Mouse (Mus musculus) forebrain, embryonic 16.5 days (tissue): ENCODE results near the gene Wdr95. TPM values are rescaled to one million over a fixed set of nuclear protein-coding genes. Genes with fewer than 3 reads are reported as not detected.

ENCODE experiments used
- ATAC-seq: fragments of 200-750 bp; cut with Nextera tagmentation; 2 replicates; pipeline ENCODE4 v1.8.0; 2017; ENCODE audit warnings: mild to moderate bottlenecking, moderate library complexity
- H3K27ac ChIP-seq: fragments of 300-500 bp; sonication (generic); 2 replicates; pipeline ENCODE4 v1.5.1; 2014; ENCODE audit warnings: low read length, control low read depth
- H3K27me3 ChIP-seq: fragments of 300-500 bp; sonication (generic); replicated peaks from 2 replicates; pipeline ENCODE4 v1.6.1; 2014; ENCODE audit warnings: low read length; ENCODE audit not compliant: control insufficient read depth, insufficient read depth
- H3K36me3 ChIP-seq: fragments of 300-500 bp; sonication (generic); 2 replicates; pipeline ENCODE4 v1.6.1; 2014; ENCODE audit not compliant: control insufficient read depth, insufficient read depth
- H3K4me1 ChIP-seq: fragments of 300-500 bp; sonication (generic); replicated peaks from 2 replicates; pipeline ENCODE4 v1.6.1; 2014; ENCODE audit warnings: low read length; ENCODE audit not compliant: control insufficient read depth, insufficient read depth
- H3K4me2 ChIP-seq: fragments of 300-500 bp; sonication (generic); 2 replicates; pipeline ENCODE4 v1.6.1; 2014; ENCODE audit warnings: mild to moderate bottlenecking, low read length, control low read depth
- H3K4me3 ChIP-seq: fragments of 300-500 bp; sonication (generic); replicated peaks from 2 replicates; pipeline ENCODE4 v1.5.1; 2014; ENCODE audit warnings: mild to moderate bottlenecking, low read length, control low read depth
- H3K9ac ChIP-seq: fragments of 300-500 bp; sonication (generic); replicated peaks from 2 replicates; pipeline ENCODE4 v1.6.1; 2014; ENCODE audit warnings: low read depth, low read length, control low read depth
- H3K9me3 ChIP-seq: fragments of 300-500 bp; sonication (generic); 2 replicates; pipeline ENCODE4 v1.6.1; 2016; ENCODE audit warnings: low read length; ENCODE audit not compliant: control insufficient read depth
- WGBS: fragments of 180-500 bp; shearing (Covaris S2); extraction: QIAGEN DNeasy Blood & Tissue Kit; methylation state at CpG from one replicate; pipeline ENCODE4 v1.1.7; 2014; 5-methylcytosine and 5-hydroxymethylcytosine counted together
- polyA plus RNA-seq: library from polyadenylated mRNA; unstranded; fragments of >200 nt; fragmentation: Nextera tagmentation; extraction: Ambion mirVana; gene quantifications from 2 replicates; pipeline ENCODE4 v1.2.1, GENCODE M21; 2015

The Wdr95 gene
- polyA plus RNA-seq, 1 experiment from 2014 or later: 0.14 TPM

DNA sequence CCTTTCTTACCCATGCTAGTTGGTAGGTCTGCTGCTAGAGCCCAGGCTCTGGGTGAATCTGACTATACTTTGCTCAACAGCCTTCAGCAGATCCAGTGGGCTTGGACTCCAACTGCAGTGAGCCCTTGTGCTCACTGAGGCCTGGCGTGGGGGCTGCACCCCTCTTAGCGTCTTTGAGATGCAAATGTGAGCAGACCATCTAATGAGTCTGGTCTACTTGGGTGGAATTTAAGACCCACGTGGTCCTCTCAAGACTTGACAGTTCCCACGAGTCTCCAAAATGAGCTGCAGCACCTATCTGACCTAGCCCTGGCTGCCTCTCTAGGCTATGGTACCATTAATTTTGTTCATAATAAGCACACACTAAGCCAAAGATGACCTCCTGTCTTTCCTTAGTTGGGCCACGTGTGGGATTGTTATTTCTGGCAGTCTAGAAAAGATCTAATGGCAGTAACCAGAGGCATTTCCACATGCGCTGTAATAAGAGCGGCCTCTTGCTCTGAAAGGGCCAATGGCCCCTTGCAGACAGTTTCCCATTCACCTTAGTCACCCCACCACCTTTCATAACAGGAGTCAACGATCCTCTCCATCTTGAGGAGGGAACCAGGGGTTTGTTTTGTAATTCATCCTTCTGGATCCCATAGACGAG is 14.9 kb upstream of the Wdr95 start:
- Histone ChIP-seq H3K27ac (peak overlapping the region; percentile 37), H3K9me3 (no peaks in the 10 kb centered on the region), H3K4me2 (peak overlapping the region; percentile 31), H3K4me1 (peaks cover 39% of the 10 kb centered on the region), H3K4me3 (no peak overlapping the region), H3K9ac (no peak overlapping the region), H3K36me3 (no peaks in the 10 kb centered on the region), H3K27me3 (no peaks in the 10 kb centered on the region)
- 7% methylated on average over 9 of the region's 9 CpGs for WGBS
- ATAC-seq: peak; percentile 68

DNA sequence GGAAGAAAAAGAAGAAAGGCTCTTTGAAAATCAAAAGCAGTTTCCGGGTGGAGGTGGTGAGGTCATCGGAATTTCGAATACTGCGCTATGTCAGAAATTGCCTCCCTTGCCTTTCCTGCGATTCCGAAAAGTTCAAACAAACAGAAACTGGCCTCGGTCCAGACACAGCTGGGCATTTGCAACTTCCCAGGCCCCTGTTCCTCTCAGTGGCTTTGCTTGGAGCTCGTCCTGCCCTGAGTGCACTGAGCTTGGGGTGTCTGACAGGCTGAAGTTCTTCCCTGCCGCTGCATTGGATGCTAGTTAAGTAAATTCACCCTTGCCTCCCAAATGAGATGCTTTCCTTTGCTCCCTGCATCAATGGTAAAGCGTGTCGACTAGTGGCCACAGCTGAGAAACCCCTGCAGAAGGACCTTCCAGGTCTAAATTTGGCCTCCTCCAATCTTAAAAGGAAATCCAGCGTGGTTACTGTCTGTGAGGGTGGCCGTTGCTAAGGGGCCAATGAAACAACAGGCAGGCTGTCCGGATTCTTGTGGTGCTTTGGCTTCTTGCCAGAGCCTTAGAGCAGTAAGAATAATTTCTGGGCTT is 14.3 kb upstream of the Wdr95 start:
- WGBS: 3% methylated on average over 14 of the region's 14 CpGs
- Histone ChIP-seq H3K4me2 (peak overlapping the region; percentile 31), H3K9ac (0 out of 2 replicates have a peak overlapping the region, but pooled peaks have one; percentile 3), H3K4me3 (no peak overlapping the region), H3K9me3 (no peaks in the 10 kb centered on the region), H3K4me1 (peaks cover 39% of the 10 kb centered on the region), H3K27me3 (no peaks in the 10 kb centered on the region), H3K36me3 (no peaks in the 10 kb centered on the region), H3K27ac (peak overlapping the region; percentile 37)
- ATAC-seq: peak; percentile 51

DNA sequence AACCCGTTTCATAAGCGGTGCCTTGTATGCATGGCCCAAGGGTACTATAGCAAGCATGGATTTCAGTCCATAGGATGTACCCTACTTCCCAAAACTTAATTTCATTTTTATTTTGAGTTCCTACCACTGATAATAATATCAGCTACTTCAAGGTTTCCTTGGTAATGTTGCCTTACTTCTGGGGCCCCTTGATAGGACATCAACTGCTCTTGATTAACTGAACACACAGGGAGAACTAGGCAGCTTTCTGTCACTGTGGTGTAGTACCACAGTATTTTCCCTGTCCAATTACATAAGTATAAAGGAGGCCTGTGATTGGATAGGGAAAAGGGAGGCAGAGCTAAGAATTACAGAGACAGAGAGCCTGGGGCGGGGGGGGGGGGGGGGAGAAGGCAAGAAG is 13.6 kb upstream of the Wdr95 start:
- 10% methylated on average over 3 of the region's 3 CpGs for WGBS

DNA sequence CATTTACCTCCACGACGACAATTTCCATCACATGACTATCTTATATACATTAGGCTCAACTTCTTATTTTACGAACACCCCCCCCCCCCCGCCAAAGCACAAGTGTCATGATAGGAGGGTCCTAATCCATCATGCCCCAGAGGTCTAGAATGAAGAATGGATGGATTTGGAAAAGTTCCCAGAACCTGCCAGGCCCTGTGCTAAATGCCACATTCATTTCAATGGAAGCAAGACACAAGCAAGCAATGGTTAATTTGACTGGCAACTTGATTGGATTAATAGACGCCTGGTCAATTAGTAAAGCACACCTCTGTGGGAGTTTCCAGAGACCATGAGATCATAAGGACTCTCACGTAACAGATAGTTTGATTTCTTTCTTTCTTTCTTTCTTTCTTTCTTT is 11.4 kb upstream of the Wdr95 start:
- Histone ChIP-seq H3K4me3 (no peak overlapping the region), H3K9ac (no peak overlapping the region), H3K27ac (no peak overlapping the region), H3K4me2 (no peak overlapping the region), H3K9me3 (no peaks in the 10 kb centered on the region), H3K4me1 (peaks cover 44% of the 10 kb centered on the region), H3K27me3 (no peaks in the 10 kb centered on the region), H3K36me3 (no peaks in the 10 kb centered on the region)
- peak; percentile 16 for ATAC-seq
- 12% methylated on average over 6 of the region's 6 CpGs for WGBS

More for the DNA sequence above, 13.6 kb upstream of the Wdr95 start:
- Histone ChIP-seq H3K4me1 (peaks cover 39% of the 10 kb centered on the region), H3K4me3 (no peak overlapping the region), H3K9me3 (no peaks in the 10 kb centered on the region), H3K36me3 (no peaks in the 10 kb centered on the region), H3K4me2 (peak overlapping the region; percentile 31), H3K27me3 (no peaks in the 10 kb centered on the region), H3K27ac (peak overlapping the region; percentile 37), H3K9ac (no peak overlapping the region)
- ATAC-seq: no peak

DNA sequence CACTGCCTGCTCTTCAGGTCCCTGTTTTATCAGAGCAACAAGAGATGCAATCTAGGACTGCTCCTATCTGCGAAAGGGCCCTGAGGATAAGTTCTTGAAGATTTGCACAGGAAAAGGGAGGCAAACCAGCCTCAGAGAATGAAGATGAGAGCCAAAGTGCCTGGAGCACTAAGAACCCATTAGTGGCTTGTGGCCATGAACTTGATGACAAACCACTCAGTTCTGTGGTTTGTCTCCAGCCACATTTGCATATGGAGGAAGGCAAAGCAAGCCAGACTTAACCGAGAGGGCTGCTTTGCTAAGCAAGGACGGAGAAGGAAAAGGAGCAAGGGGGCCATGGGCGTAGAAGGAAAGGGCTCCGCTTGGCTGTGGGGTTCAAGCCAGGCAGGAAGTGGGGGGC is 7.7 kb upstream of the Wdr95 start:
- H3K4me1 ChIP-seq: peaks cover 31% of the 10 kb centered on the region
- H3K9me3 ChIP-seq: no peaks in the 10 kb centered on the region
- WGBS: 81% methylated on average over 5 of the region's 5 CpGs
- H3K27ac ChIP-seq: no peak overlapping the region
- H3K4me3 ChIP-seq: no peak overlapping the region
- no peak overlapping the region for H3K9ac ChIP-seq
- H3K4me2 ChIP-seq: no peak overlapping the region
- H3K27me3 ChIP-seq: no peaks in the 10 kb centered on the region
- ATAC-seq: no peak
- H3K36me3 ChIP-seq: no peaks in the 10 kb centered on the region

DNA sequence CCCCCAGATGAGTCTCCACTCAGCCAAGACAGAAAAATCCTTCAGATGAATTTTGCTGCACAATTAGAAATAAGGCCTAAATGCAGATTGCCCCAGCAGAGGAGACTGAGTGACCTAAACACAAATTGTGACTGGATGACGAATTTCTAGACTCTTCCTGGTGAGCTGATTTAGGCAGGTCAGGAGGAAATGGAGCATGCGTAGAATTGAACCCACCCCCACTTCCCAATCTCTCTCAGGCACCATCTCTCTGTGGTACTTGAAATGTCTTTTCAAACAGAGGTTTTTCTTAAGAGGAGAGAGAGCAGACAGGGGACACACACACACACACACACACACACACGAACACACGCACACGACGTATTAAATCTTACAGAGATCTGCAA is 4.6 kb upstream of the Wdr95 start:
- no peak; the same call in 1 of the 2 replicates for ATAC-seq
- no peaks in the 10 kb centered on the region for H3K27me3 ChIP-seq
- H3K4me1 ChIP-seq: peaks cover 42% of the 10 kb centered on the region
- H3K4me3 ChIP-seq: 0 out of 2 replicates have a peak overlapping the region, but pooled peaks have one; percentile 3
- peak overlapping the region; percentile 43 for H3K4me2 ChIP-seq
- H3K36me3 ChIP-seq: no peaks in the 10 kb centered on the region
- H3K27ac ChIP-seq: peak overlapping the region; percentile 92
- H3K9me3 ChIP-seq: no peaks in the 10 kb centered on the region
- WGBS: 19% methylated on average over 6 of the region's 6 CpGs
- peak overlapping the region; percentile 46 for H3K9ac ChIP-seq

DNA sequence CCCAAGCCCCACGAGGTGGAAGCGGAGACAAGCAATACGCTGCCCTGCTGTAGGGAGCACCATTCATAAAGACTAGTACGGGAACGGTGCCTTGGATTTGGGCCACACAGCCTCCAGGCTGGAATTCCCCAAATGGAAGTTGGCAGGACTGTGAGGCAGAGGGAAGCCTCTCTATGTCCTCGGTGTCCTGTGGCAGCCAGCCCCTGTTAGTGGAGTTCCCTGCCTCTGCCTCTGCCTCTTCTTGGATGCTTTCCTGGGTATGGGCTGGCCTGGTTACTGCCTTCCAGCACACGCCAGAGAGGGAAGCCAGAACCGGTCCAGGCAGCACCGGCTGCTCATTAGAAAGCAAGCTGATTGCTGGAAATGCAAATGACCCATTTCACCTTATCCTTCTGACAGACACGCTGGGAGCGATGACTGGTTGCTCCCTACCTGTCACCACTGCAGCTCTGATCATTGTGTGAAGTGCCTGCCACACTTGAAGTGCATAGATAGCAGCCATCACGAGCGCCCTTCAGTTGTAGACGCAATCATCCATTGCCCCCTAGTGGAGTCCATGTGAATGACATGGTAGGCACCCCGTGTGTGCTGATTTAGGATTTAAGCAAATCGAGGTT is 4.1 kb upstream of the Wdr95 start:
- Histone ChIP-seq H3K27me3 (no peaks in the 10 kb centered on the region), H3K4me3 (0 out of 2 replicates have a peak overlapping the region, but pooled peaks have one; percentile 3), H3K4me2 (peak overlapping the region; percentile 43), H3K9me3 (no peaks in the 10 kb centered on the region), H3K4me1 (peaks cover 43% of the 10 kb centered on the region), H3K36me3 (no peaks in the 10 kb centered on the region), H3K9ac (peak overlapping the region; percentile 46), H3K27ac (peak overlapping the region; percentile 92)
- peak; percentile 79 for ATAC-seq
- 4% methylated on average over 16 of the region's 16 CpGs for WGBS

DNA sequence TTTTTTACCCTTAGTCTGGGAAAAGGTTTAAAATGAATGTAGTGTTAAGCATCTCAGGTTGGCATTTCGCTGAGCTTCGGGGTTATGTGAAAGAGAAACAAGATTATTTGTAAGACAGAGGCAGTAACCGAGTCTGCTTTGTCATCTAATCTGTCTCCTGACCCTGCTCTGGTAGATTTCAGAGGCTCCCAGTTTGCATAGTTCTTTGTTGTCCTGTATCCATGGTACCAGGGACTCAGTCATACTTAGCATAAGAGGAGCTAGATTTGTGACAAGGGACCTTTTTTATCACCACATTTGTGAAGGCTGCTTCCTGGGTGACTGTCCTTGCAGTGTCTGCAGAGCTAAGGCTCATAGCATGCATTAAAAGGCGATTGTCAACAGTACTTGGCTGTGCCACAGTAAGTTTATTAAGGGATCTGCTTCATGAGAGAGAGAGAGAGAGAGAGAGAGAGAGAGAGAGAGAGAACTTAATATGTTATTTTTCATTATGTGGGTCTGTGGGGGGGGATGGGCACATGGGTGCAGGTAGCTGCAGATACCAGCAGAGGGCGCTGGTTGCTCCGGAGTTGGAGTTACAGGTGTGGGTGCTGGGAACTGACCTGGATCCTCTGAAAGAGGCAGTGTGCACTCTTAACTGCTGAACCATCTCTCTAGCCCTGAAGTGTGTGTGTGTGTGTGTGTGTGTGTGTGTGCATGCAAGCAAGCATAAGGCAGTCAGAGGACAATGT is 3.3 kb upstream of the Wdr95 start:
- Histone ChIP-seq H3K27ac (peak overlapping the region; percentile 92), H3K9ac (no peak overlapping the region), H3K4me1 (peaks cover 43% of the 10 kb centered on the region), H3K4me2 (peak overlapping the region; percentile 43), H3K27me3 (no peaks in the 10 kb centered on the region), H3K4me3 (no peak overlapping the region), H3K36me3 (no peaks in the 10 kb centered on the region), H3K9me3 (no peaks in the 10 kb centered on the region)
- WGBS: 42% methylated on average over 6 of the region's 6 CpGs
- no peak for ATAC-seq

DNA sequence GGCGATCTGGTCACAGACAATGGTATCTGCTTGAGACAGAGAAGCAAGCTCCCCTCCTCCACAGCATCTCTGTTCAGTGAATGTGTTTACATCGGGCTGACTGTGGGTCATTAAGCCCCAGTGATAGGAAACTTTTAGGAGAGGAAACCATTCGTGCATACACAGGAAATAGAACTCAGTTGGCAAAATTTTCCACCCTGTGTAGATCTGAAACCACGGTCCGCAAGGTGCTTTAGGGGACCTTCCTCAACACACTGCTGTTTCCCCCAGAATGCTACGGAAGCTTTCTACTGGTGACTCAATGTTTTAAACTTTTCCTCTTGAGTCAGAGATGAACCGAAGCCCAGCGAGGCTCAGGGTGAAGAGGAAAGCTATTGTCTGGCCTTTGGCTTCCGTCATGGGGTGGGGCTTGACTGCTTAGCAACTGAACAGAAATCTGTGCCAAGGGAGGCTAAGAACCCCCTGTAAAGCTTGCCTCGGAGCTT is 2.0 kb upstream of the Wdr95 start:
- 0 out of 2 replicates have a peak overlapping the region, but pooled peaks have one; percentile 18 for H3K4me2 ChIP-seq
- no peak for ATAC-seq
- WGBS: 20% methylated on average over 10 of the region's 10 CpGs
- no peaks in the 10 kb centered on the region for H3K9me3 ChIP-seq
- no peak overlapping the region for H3K9ac ChIP-seq
- H3K36me3 ChIP-seq: no peaks in the 10 kb centered on the region
- H3K27me3 ChIP-seq: no peaks in the 10 kb centered on the region
- H3K4me1 ChIP-seq: peaks cover 40% of the 10 kb centered on the region
- H3K27ac ChIP-seq: peak overlapping the region; percentile 46; the same call in 1 of the 2 replicates
- no peak overlapping the region for H3K4me3 ChIP-seq
